Mouse (Mus musculus): ENCODE results near the gene Dnm3. TPM values are rescaled to one million over a fixed set of nuclear protein-coding genes. Genes with fewer than 3 reads are reported as not detected.

Gene Dnm3
- total RNA-seq, 4 experiments from 2014 or later: 80.3 to 99.6 (median 83.3) TPM

DNA sequence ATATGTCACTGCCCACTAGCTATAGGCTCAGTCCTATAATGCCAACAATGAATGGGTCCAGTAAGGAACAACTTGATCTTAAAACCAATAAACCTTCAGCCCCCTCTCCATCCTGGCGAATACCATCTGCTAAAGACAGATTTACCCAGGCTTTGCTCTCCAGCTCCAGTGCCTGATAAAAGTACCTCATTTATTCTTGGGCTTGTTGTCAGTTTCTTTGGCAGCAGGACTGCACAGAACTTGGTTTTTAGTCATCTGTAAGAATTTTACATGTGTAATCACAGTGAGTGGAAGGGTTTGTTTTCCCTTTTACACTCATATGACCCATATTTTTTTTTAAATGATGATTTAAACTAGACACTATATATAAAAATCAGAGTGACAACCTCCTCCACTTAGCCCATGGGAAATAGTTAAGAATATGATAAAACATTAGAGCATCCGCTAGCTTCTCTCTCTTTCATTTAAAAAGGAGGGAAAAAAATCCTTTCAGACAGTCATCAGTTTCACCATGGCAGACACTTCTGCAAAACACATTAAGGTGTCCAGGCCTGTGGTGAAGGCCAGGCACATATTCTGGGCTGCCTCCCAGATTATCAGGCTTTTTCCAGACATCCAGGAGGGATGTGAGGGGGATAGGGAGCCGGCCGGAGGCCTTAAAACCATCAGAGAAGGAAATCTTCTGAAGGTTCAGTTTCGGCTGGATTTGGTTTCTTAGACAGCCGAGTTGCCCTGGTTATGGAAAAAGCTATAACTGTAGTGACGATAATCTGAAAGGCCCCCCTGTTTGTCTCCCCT lies 313.9 kb downstream of the Dnm3 start:
- no peak for DNase-seq (ENCODE audit: low spot score in 2 of 2)

DNA sequence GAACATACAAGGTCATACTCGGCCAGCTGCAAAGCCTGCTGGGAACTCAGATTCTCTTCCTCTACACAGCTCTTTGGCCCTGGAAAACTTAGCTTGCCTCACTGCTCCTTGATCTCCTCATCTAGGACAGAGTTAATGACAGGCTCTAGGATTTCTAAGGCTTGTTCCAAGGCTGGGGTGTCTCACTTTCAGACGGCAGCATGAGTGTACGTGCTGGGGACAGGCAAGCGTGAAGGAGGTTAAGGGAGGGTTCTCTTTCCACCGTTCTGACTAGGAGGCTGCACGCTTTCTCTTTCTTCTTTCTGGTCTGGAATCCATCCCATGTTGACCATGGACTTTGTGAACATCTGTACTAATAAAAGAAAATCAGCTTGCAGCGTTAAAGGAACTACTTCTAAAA lies 315.2 kb downstream of the Dnm3 start:
- no peak for DNase-seq (ENCODE audit: low spot score in 2 of 2)

DNA sequence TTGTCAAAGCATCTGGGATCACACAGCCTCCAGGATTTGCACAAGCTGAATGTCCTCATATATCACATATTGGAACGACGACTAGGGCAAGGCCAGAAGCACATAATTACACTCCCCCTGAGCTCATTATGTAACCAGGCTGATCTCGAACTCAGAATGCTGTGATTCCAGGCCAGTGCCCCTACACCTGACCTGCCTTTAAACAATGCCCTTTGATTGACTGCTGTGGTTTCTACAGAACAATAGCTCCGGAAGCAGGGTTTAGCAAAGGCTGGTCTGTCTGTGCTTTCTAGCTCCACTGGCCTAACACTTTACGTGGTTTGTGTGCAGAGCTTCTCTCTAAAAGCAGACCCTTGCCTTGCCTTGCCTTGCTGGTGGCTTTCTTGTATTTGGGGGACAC lies 315.6 kb downstream of the Dnm3 start:
- no peak for DNase-seq (ENCODE audit: low spot score in 2 of 2)

GRCm38 (mm10) chr1:162160718-162161117 lies 317.1 kb downstream of the Dnm3 start:
- DNase-seq (ENCODE audit: low spot score in 2 of 2): no peak

- no peak for DNase-seq (ENCODE audit: low spot score in 2 of 2)
Measured at GRCm38 (mm10) chr1:162158486-162158885, 319.3 kb downstream of the Dnm3 start.

- no peak for DNase-seq (ENCODE audit: low spot score in 2 of 2)
Measured at GRCm38 (mm10) chr1:162157659-162158058, 320.2 kb downstream of the Dnm3 start.

DNA sequence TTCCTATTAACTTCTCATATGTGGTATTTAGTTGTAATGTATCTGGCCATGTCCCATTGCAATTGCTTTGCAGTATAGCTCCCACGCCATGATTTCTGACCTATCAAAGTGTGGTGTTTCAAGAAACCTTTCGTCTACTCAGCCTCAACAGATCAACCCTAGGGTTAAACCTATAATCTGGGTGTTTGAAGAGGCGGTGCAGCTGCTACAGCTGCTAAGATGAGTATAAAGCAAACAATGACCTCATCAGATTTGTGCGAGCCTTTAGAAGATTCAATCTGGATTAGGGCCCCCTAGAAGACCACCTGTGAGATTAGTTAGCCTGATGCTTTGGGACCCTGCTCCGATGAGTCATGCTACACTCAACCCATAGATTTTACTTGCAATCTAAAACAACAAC lies 321.0 kb downstream of the Dnm3 start:
- no peak for DNase-seq (ENCODE audit: low spot score in 2 of 2)

DNA sequence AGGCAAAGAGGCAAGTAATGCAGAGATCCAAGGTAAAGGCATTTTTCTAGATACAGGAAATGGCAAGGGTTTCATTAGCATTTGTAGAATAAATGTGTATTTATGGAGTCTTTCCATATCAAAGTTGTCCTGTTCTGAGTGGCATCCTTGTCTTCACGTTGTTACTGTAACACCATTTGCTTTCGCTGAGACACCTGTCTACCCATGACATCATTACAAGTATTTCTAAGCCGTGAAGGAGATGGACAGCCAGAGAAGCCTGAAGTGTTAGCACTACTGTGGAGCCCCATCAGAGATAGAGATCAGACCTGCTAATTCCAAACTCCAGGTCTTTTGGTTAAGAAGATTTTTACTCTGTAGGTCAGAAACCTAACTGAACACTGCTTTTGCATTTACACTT lies 322.3 kb downstream of the Dnm3 start:
- DNase-seq (ENCODE audit: low spot score in 2 of 2): no peak

DNA sequence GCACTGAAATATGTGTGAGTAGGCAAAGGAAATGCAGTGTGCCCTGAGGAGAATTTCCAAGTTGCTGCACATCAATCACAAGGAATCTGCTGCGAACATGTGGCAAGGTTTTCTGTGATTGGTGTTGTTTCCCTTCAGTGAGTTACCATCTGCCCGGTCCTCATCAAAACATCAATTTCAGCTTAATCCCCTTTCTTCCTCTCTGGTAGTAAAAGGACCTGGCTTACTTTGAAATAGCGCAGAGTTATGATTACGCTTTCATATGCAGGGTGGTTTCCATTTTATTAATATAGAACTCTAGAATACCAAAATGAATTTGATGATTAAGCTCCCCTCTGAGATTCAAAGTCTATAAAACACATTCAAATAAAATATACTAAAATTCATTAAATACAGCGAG lies 324.7 kb downstream of the Dnm3 start:
- DNase-seq (ENCODE audit: low spot score in 2 of 2): no peak

DNA sequence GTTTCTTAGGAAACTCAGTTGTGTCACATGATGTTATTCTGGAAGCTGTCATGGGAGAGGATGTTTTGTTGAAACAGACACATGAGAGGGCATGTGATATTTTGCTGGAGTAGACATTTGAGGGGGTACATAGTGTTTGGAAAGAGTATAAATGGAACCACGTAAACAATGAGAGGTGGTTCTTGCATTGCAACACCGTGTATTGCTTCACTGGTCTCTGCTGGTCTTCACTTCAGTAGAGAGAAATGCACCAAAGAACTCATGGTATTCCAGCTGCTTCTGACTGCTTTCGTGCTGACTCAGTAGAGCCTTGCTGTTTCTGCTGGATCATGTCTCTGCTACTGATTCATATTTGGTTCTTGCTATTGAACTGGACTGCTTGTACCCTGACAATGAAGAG lies 328.1 kb downstream of the Dnm3 start:
- DNase-seq (ENCODE audit: low spot score in 2 of 2): no peak

DNA sequence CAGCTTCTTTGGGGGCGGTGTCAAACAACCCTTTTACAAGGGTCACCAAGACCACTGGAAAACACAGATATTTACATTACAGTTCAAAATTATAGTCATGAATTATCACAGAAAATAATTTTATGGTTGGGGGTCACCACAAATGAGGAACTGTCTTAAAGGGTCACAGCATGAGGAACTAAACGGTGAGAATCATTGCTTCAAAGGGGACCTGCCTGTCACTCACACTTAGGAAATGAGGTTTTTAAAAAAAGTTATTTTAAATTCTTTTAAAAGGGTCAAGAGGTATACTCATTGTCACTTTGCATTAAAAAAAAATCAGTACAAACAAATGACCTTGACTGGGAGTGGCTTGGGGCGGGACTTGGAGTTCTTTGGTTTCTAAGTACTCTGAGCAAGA lies 330.3 kb downstream of the Dnm3 start:
- no peak for DNase-seq (ENCODE audit: low spot score in 2 of 2)

DNA sequence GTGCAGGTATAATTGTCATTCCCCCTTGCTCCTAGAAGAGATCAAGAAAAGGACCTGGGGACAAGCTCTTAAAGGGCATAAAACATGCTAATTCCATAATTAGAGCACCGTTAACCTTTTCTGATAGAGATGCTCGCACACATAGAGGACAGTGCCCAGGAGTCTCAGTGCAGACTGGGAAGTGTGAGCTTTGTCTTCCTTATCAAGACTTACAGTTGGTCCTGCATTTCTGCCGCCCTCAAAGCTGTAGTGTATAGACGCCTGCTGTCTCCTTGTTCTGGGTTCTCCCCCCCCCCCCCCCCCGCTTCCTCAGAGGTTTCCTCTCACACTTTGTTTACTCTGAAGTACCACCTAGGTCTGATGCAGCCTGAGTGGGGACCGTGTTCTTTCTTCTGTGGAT lies 332.1 kb downstream of the Dnm3 start:
- DNase-seq (ENCODE audit: low spot score in 2 of 2): no peak

- no peak for DNase-seq (ENCODE audit: low spot score in 2 of 2)
Measured at GRCm38 (mm10) chr1:162144992-162145391, 332.8 kb downstream of the Dnm3 start.

- no peak for DNase-seq (ENCODE audit: low spot score in 2 of 2)
Measured at GRCm38 (mm10) chr1:162143974-162144912, 333.6 kb downstream of the Dnm3 start.

GRCm38 (mm10) chr1:162142285-162142684 lies 335.5 kb downstream of the Dnm3 start:
- peak; percentile 18 to 38 for DNase-seq (ENCODE audit: low spot score in 2 of 2)

DNA sequence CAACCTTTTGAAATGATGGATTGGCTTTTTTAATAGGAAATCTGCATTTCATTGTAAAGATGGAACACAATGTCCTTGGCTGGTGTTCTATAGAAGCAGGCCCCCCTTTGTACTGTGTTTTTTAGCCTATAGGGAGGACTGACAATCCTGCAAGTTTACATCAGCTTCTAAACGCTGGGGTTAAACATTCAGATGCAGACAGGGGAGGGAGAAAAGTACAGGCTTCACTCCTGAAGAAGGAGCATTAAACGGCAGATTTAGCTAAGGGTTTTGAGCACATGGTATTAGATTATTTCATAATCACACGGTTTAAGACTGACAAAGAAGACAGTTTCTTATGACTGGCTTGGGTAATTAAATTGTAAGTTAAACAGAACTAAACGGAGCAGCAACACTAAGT lies 341.5 kb downstream of the Dnm3 start:
- DNase-seq (ENCODE audit: low spot score in 2 of 2): no peak

GRCm38 (mm10) chr1:162135451-162136213 lies 342.2 kb downstream of the Dnm3 start:
- no peak for DNase-seq (ENCODE audit: low spot score in 2 of 2)

DNA sequence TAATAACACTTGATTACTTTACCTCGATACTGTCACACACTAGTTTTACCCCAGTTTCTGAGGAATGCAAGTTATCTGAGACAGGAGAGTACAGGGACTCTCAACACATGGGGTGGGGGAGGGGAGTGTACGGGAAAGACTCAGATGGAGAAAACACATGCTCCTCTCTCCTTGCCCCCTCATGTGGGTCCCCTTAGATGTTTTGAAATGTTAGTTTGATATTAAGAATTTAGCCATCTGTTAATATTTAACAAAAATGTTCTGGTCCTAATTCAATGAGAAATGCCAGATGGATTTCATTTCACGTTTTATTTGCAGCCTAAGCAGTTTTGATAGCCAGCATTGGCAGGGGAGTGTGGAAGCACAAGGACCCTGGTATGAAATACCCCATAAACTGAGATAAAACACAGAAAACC lies 343.2 kb downstream of the Dnm3 start:
- DNase-seq (ENCODE audit: low spot score in 2 of 2): no peak

DNA sequence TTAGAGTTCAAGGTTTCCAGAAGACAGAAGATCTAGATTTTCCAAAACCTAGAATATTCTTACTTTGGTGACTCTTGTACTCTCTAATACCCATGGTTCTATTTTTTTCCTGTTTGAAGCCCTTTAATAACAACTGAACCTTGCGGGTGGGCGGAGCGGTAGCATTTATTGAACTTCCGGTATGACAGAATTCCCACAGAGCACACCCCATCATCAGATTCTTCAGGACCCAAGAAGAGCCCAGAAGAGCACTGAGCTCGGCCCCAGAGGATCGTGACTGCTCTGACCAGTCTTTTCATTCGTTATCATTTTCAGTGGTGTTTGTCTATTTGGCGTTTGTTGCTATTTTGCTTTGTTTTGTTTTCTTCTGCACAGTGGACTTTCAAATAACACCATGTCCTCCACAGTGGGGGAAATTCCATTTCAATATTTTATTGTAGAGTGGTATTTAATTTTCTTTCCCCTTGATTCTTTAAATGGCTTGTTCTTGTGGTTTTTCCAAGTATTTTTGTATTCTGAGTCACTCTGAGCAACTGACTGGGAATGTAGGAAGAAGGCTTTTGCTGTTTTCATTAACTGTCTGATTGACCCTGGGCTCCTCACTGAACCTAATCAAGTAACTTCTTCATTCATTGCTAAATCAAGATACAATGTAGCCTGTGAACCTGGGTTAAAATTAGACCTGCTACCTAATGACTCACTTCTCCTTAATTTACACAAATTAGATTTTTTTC lies 344.8 kb downstream of the Dnm3 start:
- no peak for DNase-seq (ENCODE audit: low spot score in 2 of 2)

DNA sequence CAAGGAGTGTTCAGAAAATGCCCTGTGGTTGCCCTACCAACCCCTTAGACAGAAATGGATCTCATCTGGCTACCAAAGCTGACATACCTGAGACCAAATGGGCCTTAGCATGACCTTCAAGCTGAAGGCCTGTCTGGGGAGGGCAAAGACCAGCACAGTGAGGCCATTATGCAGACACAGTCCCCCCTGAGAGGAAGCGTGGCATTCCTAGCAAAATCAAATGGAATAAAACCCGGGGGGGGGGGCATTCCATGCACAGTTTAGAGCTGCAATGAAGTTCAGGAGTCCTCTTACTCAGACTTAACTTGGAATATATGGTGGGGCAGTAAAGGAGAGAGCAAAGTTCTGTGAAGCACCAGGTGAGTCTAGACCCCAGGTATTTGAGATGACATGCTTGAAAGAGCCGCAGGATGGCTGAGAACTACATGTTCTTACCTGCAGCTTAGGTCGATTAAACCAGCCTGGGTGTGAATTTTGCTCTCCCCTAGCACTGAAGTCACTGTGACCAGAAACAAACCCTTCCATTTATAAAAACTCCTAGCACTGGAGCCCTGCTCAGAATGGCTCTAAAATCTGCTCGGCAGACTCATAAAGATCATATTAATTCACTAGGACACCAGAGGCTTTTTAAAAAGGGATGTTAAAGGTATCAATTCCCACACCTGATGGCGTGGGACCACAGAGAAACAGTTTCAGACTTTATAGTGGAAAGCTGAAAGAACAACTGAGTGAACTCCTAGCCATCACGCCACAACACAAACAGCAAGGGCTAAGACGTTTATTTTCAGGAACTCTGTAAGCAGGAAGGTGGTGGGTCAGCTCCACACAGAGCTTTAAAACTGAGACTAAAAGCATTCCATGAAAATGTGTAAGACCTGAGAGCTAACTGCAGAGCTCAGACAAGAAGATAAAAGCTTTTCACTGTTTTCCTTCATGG lies 350.7 kb downstream of the Dnm3 start:
- DNase-seq (ENCODE audit: low spot score in 2 of 2): no peak
